Mouse (Mus musculus) stomach, embryonic 14.5 days (tissue): ENCODE measurements at regions not wholly inside any gene's neighbourhood (a gene's known extent, or its start where the extent isn't known, plus 50 kb on each side); places are given as distances from the start of the nearest gene placed in this dataset.

Source experiments
- ATAC-seq: fragments of 200-750 bp; cut with Nextera tagmentation; 2 replicates; pipeline ENCODE4 v1.8.0; 2017; ENCODE audit warnings: low read depth, moderate TSS enrichment; ENCODE audit not compliant: insufficient number of reproducible peaks, insufficient read depth, low FRiP score
- H3K27ac ChIP-seq: fragments of 300-500 bp; sonication (generic); 2 replicates; pipeline ENCODE4 v1.5.1; 2014; ENCODE audit warnings: mild to moderate bottlenecking, low read length, moderate library complexity, mixed read lengths
- H3K27me3 ChIP-seq: fragments of 300-500 bp; sonication (generic); 2 replicates; pipeline ENCODE4 v1.6.1; 2014; ENCODE audit warnings: low read length, control low read depth, mixed read lengths; ENCODE audit not compliant: control insufficient read depth, insufficient read depth
- H3K36me3 ChIP-seq: fragments of 300-500 bp; sonication (generic); 2 replicates; pipeline ENCODE4 v1.6.1; 2014; ENCODE audit warnings: mild to moderate bottlenecking, control low read depth, low read length, moderate library complexity, mixed read lengths; ENCODE audit not compliant: control insufficient read depth, insufficient read depth
- H3K4me1 ChIP-seq: fragments of 300-500 bp; sonication (generic); 2 replicates; pipeline ENCODE4 v1.6.1; 2014; ENCODE audit warnings: low read length, control low read depth, mixed read lengths; ENCODE audit not compliant: control insufficient read depth, insufficient read depth
- H3K4me2 ChIP-seq: fragments of 300-500 bp; sonication (generic); replicated peaks from 2 replicates; pipeline ENCODE4 v1.6.1; 2014; ENCODE audit warnings: low read depth, low read length, control low read depth
- H3K4me3 ChIP-seq: fragments of 300-500 bp; sonication (generic); 2 replicates; pipeline ENCODE4 v1.5.1; 2014; ENCODE audit warnings: low read depth, low read length, control low read depth
- H3K9ac ChIP-seq: fragments of 300-500 bp; sonication (generic); replicated peaks from 2 replicates; pipeline ENCODE4 v1.6.1; 2014; ENCODE audit warnings: low read depth, mild to moderate bottlenecking, control low read depth, low read length, moderate library complexity, mixed read lengths
- H3K9me3 ChIP-seq: fragments of 300-500 bp; sonication (generic); 2 replicates; pipeline ENCODE4 v1.6.1; 2016; ENCODE audit warnings: low read depth, low read length, control low read depth; ENCODE audit not compliant: control insufficient read depth
- WGBS: fragments of 180-500 bp; shearing (Covaris S2); extraction: QIAGEN DNeasy Blood & Tissue Kit; methylation state at CpG from one replicate; pipeline ENCODE4 v1.1.7; 2014; 5-methylcytosine and 5-hydroxymethylcytosine counted together

GRCm38 (mm10) chr7:90049831-90050237 lies 69.1 kb upstream of the Eed start:
- Histone ChIP-seq H3K4me3 (no peak overlapping the region), H3K9ac (no peak overlapping the region), H3K4me1 (peaks cover 2% of the 10 kb centered on the region; the same call in 1 of the 2 replicates), H3K27ac (no peak overlapping the region), H3K36me3 (no peaks in the 10 kb centered on the region), H3K9me3 (no peaks in the 10 kb centered on the region), H3K4me2 (no peak overlapping the region), H3K27me3 (no peaks in the 10 kb centered on the region)
- no peak for ATAC-seq
- WGBS = 64% methylated on average over 8 of the region's 8 CpGs

GRCm38 (mm10) chr7:90054795-90055511 lies 74.2 kb upstream of the Eed start:
- Histone ChIP-seq H3K9me3 (no peaks in the 10 kb centered on the region), H3K27ac (no peak overlapping the region), H3K4me1 (peaks cover 8% of the 10 kb centered on the region; the same call in 1 of the 2 replicates), H3K9ac (no peak overlapping the region), H3K4me2 (no peak overlapping the region), H3K4me3 (no peak overlapping the region), H3K36me3 (no peaks in the 10 kb centered on the region), H3K27me3 (no peaks in the 10 kb centered on the region)
- 36% methylated on average over 7 of the region's 7 CpGs for WGBS
- no peak for ATAC-seq

GRCm38 (mm10) chr7:90057947-90058346 lies 72.1 kb upstream of the Picalm start:
- WGBS = 68% methylated on average over 1 of the region's 1 CpGs
- Histone ChIP-seq H3K27ac (no peak overlapping the region), H3K27me3 (no peaks in the 10 kb centered on the region), H3K4me1 (peaks cover 12% of the 10 kb centered on the region; the same call in 1 of the 2 replicates), H3K4me2 (no peak overlapping the region), H3K36me3 (no peaks in the 10 kb centered on the region), H3K4me3 (no peak overlapping the region), H3K9ac (no peak overlapping the region), H3K9me3 (no peaks in the 10 kb centered on the region)
- ATAC-seq = no peak

GRCm38 (mm10) chr7:90058636-90059035 lies 71.4 kb upstream of the Picalm start:
- no peak overlapping the region for H3K27ac ChIP-seq

GRCm38 (mm10) chr7:90059249-90059628 lies 70.8 kb upstream of the Picalm start:
- H3K36me3 ChIP-seq = no peaks in the 10 kb centered on the region
- WGBS = 73% methylated on average over 8 of the region's 8 CpGs
- no peak overlapping the region for H3K4me2 ChIP-seq
- peaks cover 12% of the 10 kb centered on the region; the same call in 1 of the 2 replicates for H3K4me1 ChIP-seq
- no peaks in the 10 kb centered on the region for H3K27me3 ChIP-seq
- H3K4me3 ChIP-seq = no peak overlapping the region
- H3K27ac ChIP-seq = no peak overlapping the region
- no peaks in the 10 kb centered on the region for H3K9me3 ChIP-seq
- no peak overlapping the region for H3K9ac ChIP-seq
- ATAC-seq = no peak

More at GRCm38 (mm10) chr7:90058636-90059035, 71.4 kb upstream of the Picalm start:
- Histone ChIP-seq H3K4me1 (peaks cover 12% of the 10 kb centered on the region; the same call in 1 of the 2 replicates), H3K36me3 (no peaks in the 10 kb centered on the region), H3K9ac (no peak overlapping the region), H3K4me2 (no peak overlapping the region), H3K4me3 (no peak overlapping the region), H3K27me3 (no peaks in the 10 kb centered on the region), H3K9me3 (no peaks in the 10 kb centered on the region)
- no peak for ATAC-seq
- WGBS = 71% methylated on average over 4 of the region's 4 CpGs

GRCm38 (mm10) chr7:90059629-90060301 lies 70.2 kb upstream of the Picalm start:
- ATAC-seq = no peak
- 69% methylated on average over 6 of the region's 6 CpGs for whole genome bisulfite sequencing
- Histone ChIP-seq H3K4me1 (peaks cover 10% of the 10 kb centered on the region; the same call in 1 of the 2 replicates), H3K4me2 (no peak overlapping the region), H3K9ac (no peak overlapping the region), H3K27me3 (no peaks in the 10 kb centered on the region), H3K36me3 (no peaks in the 10 kb centered on the region), H3K9me3 (no peaks in the 10 kb centered on the region), H3K4me3 (no peak overlapping the region), H3K27ac (no peak overlapping the region)

GRCm38 (mm10) chr7:90060343-90061175 lies 69.5 kb upstream of the Picalm start:
- Histone ChIP-seq H3K4me1 (peaks cover 9% of the 10 kb centered on the region; the same call in 1 of the 2 replicates), H3K27me3 (no peaks in the 10 kb centered on the region), H3K4me3 (no peak overlapping the region), H3K36me3 (no peaks in the 10 kb centered on the region), H3K9ac (no peak overlapping the region), H3K9me3 (no peaks in the 10 kb centered on the region), H3K4me2 (no peak overlapping the region), H3K27ac (peak overlapping the region; percentile 62; the same call in 1 of the 2 replicates)
- WGBS = 72% methylated on average over 16 of the region's 16 CpGs
- peak; percentile 70; the same call in 1 of the 2 replicates for ATAC-seq

- Histone ChIP-seq H3K4me3 (no peak overlapping the region), H3K9ac (no peak overlapping the region), H3K27me3 (no peaks in the 10 kb centered on the region), H3K4me2 (no peak overlapping the region), H3K27ac (peak overlapping the region; percentile 62), H3K9me3 (no peaks in the 10 kb centered on the region), H3K4me1 (peaks cover 9% of the 10 kb centered on the region; the same call in 1 of the 2 replicates), H3K36me3 (no peaks in the 10 kb centered on the region)
- no peak for ATAC-seq
- WGBS = 38% methylated on average over 7 of the region's 7 CpGs
Observed at GRCm38 (mm10) chr7:90061701-90062100, 68.3 kb upstream of the Picalm start.
